Comparison of ENCODE assay signal across 8 mouse cellular contexts in genomic region chr12:8500597-8501570, GRCm38 (mm10). TPM values are rescaled to one million over a fixed set of nuclear protein-coding genes. Genes with fewer than 3 reads are reported as not detected.
A peak's percentile ranks its signal among the peaks of the same experiment; 100 is the strongest.
DNase-seq lines count a peak whose midpoint lies in the region; ATAC-seq and TF ChIP-seq lines count a peak whose summit lies in the region.

No protein-coding gene starts in this region.

- no peak for TF ChIP-seq EP300 in liver, embryonic 14.5 days (IDR thresholded peaks at IDR 0.05; ENCODE audit: low read depth)

- peak overlapping the region; percentile 88 for H3K4me2 ChIP-seq in neural tube, embryonic 11.5 days (ENCODE audit: low read depth)
- peak overlapping the region; percentile 82 for H3K4me2 ChIP-seq in embryonic facial prominence, embryonic 12.5 days (replicated peaks)
- peak overlapping the region; percentile 79 for H3K4me2 ChIP-seq in hindbrain, embryonic 11.5 days (replicated peaks; ENCODE audit: low read depth, low read length)
- H3K4me2 ChIP-seq in liver, embryonic 14.5 days (ENCODE audit: low read depth), result peak overlapping the region; percentile 68

- no peaks in the 10 kb centered on the region for H3K36me3 ChIP-seq in neural tube, embryonic 11.5 days (ENCODE audit: control insufficient read depth, insufficient read depth, low read length)
- no peaks in the 10 kb centered on the region for H3K36me3 ChIP-seq in embryonic facial prominence, embryonic 12.5 days
- no peaks in the 10 kb centered on the region for H3K36me3 ChIP-seq in hindbrain, embryonic 11.5 days (ENCODE audit: control insufficient read depth, insufficient read depth, low read length)
- H3K36me3 ChIP-seq in liver, embryonic 14.5 days (replicated peaks; ENCODE audit: control insufficient read depth, insufficient read depth, low read depth), result no peaks in the 10 kb centered on the region

- peak overlapping the region; percentile 79 for H3K9ac ChIP-seq in neural tube, embryonic 11.5 days (ENCODE audit: low read length)
- H3K9ac ChIP-seq in embryonic facial prominence, embryonic 12.5 days, result peak overlapping the region; percentile 59
- peak overlapping the region; percentile 75 for H3K9ac ChIP-seq in hindbrain, embryonic 11.5 days (ENCODE audit: low read depth, low read length)
- H3K9ac ChIP-seq in liver, embryonic 14.5 days (replicated peaks), result peak overlapping the region; percentile 54

- H3K4me1 ChIP-seq in neural tube, embryonic 11.5 days (ENCODE audit: control insufficient read depth, insufficient read depth, low read length), result peaks cover 21% of the 10 kb centered on the region
- peaks cover 34% of the 10 kb centered on the region for H3K4me1 ChIP-seq in embryonic facial prominence, embryonic 12.5 days
- peaks cover 6% of the 10 kb centered on the region for H3K4me1 ChIP-seq in hindbrain, embryonic 11.5 days (replicated peaks; ENCODE audit: control insufficient read depth, insufficient read depth, low read length)
- H3K4me1 ChIP-seq in liver, embryonic 14.5 days (replicated peaks; ENCODE audit: control insufficient read depth in 2 of 2, insufficient read depth in 2 of 2, low read length in 1 of 2), result peaks cover 3 to 10% of the 10 kb centered on the region in 2 experiments; a peak in 2 of 4 replicates

- 47% methylated on average over 17 of the region's 17 CpGs for WGBS in neural tube, embryonic 11.5 days
- WGBS in embryonic facial prominence, embryonic 12.5 days, result 49% methylated on average over 17 of the region's 17 CpGs
- 47% methylated on average over 17 of the region's 17 CpGs for WGBS in hindbrain, embryonic 11.5 days
- WGBS in liver, embryonic 14.5 days (ENCODE audit: insufficient replicate concordance), result 40% methylated on average over 17 of the region's 17 CpGs

- ATAC-seq in neural tube, embryonic 11.5 days (ENCODE audit: insufficient read depth, low FRiP score, low TSS enrichment), result no peak
- ATAC-seq in embryonic facial prominence, embryonic 12.5 days (ENCODE audit: insufficient number of reproducible peaks, insufficient read depth, low FRiP score, low TSS enrichment), result no peak
- ATAC-seq in hindbrain, embryonic 11.5 days (ENCODE audit: low FRiP score), result no peak
- ATAC-seq in liver, embryonic 14.5 days (ENCODE audit: insufficient read depth), result no peak

- no peak for TF ChIP-seq CTCF in liver, embryonic 14.5 days (IDR thresholded peaks at IDR 0.05; ENCODE audit: low read depth)

- DNase-seq in neural tube, embryonic 11.5 days (ENCODE audit: low spot score), result peak; percentile 24
- DNase-seq in neural tube, embryonic 10.5 days (ENCODE audit: extremely low spot score, low spot score), result no peak
- DNase-seq in hindbrain, embryonic 11.5 days (ENCODE audit: low spot score), result no peak
- no peak for DNase-seq in liver, embryonic 14.5 days (ENCODE audit: low read depth in 3 of 3, low spot score in 3 of 3)
- DNase-seq in layer of hippocampus, postnatal 36 days, result no peak
- DNase-seq in left cerebral cortex, adult 11 months (ENCODE audit: low spot score), result no peak
- no peak for DNase-seq in testis, postnatal 14 days (ENCODE audit: low spot score)

- H3K4me3 ChIP-seq in neural tube, embryonic 11.5 days (ENCODE audit: low read depth, low read length), result peak overlapping the region; percentile 89
- H3K4me3 ChIP-seq in embryonic facial prominence, embryonic 12.5 days, result peak overlapping the region; percentile 78
- peak overlapping the region; percentile 85 for H3K4me3 ChIP-seq in hindbrain, embryonic 11.5 days (ENCODE audit: low read depth, low read length)
- peak overlapping the region; percentile 61 to 72 for H3K4me3 ChIP-seq in liver, embryonic 14.5 days (ENCODE audit: insufficient read depth in 1 of 2, low read depth in 2 of 2, low read length in 2 of 2)

- H3K9me3 ChIP-seq in neural tube, embryonic 11.5 days (ENCODE audit: control insufficient read depth, low read length), result no peaks in the 10 kb centered on the region
- no peaks in the 10 kb centered on the region for H3K9me3 ChIP-seq in embryonic facial prominence, embryonic 12.5 days
- H3K9me3 ChIP-seq in hindbrain, embryonic 11.5 days (ENCODE audit: control insufficient read depth, low read length), result no peaks in the 10 kb centered on the region
- no peaks in the 10 kb centered on the region for H3K9me3 ChIP-seq in liver, embryonic 14.5 days (ENCODE audit: control insufficient read depth, low read length)

- peak overlapping the region; percentile 99 for H3K27ac ChIP-seq in neural tube, embryonic 11.5 days (ENCODE audit: low read depth, low read length)
- H3K27ac ChIP-seq in embryonic facial prominence, embryonic 12.5 days, result peak overlapping the region; percentile 99
- H3K27ac ChIP-seq in hindbrain, embryonic 11.5 days (ENCODE audit: low read depth, low read length), result peak overlapping the region; percentile 98
- H3K27ac ChIP-seq in liver, embryonic 14.5 days, result no peak overlapping the region

- no peaks in the 10 kb centered on the region for H3K27me3 ChIP-seq in neural tube, embryonic 11.5 days (ENCODE audit: control insufficient read depth, insufficient read depth, low read length)
- no peaks in the 10 kb centered on the region for H3K27me3 ChIP-seq in embryonic facial prominence, embryonic 12.5 days
- H3K27me3 ChIP-seq in hindbrain, embryonic 11.5 days (ENCODE audit: control insufficient read depth, insufficient read depth, low read length), result no peaks in the 10 kb centered on the region
- peaks cover 12% of the 10 kb centered on the region for H3K27me3 ChIP-seq in liver, embryonic 14.5 days (ENCODE audit: control insufficient read depth, insufficient read depth, low read length)

RNA-seq across cellular contexts. Expression of gene Rhob, which starts 1.1 kb away (rescaled TPM):
- 91.1 and 93.1 TPM in 2 replicates for polyA plus RNA-seq in neural tube, embryonic 11.5 days (2014; fragmentation: Nextera tagmentation; extraction: Ambion mirVana)
- polyA plus RNA-seq in embryonic facial prominence, embryonic 12.5 days (2016; fragmentation: Nextera tagmentation; extraction: Ambion mirVana), result 57.3 and 58.5 TPM in 2 replicates
- polyA plus RNA-seq in hindbrain, embryonic 11.5 days (2014; fragmentation: Nextera tagmentation; extraction: Ambion mirVana), result 64.4 and 65.9 TPM in 2 replicates
- 14.1 and 15.2 TPM in 2 replicates for polyA plus RNA-seq in liver, embryonic 14.5 days (2012; rRNA removed)
- 6.3 and 6.9 TPM in 2 replicates for polyA plus RNA-seq in liver, embryonic 14.5 days (2014; fragmentation: Nextera tagmentation; extraction: Ambion mirVana)
- 100 to 1,000 TPM; 354 to 385 TPM for total RNA-seq in layer of hippocampus, postnatal 36 days (2021)
